Mouse (Mus musculus): ENCODE measurements around the gene Txnl4b.

DNA sequence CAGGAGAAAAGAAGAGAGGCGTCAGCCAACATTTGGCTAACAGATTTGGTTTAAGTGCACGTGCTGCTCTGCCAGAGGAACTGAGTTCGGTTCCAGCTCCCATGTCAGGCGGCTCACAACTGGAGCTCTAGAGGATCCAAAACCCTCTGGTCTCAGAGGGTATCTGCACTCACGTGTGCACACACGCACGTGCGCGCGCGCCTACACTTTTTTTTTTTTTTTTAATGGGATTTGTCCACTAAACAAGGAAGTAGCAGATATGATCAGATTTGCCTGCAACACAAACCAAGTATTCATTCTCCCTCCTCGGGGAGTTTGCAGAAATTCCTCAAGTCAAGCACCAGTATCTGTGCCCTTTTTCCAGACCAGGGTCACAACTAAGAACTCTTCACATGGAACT, 42.0 kb downstream of the Txnl4b start:
- TF ChIP-seq POLR2A (IDR thresholded peaks at IDR 0.05; ENCODE audit: insufficient read depth, low read length) (no peak), CTCF (IDR thresholded peaks at IDR 0.05; ENCODE audit: low read depth, low read length) (no peak), EP300 (IDR thresholded peaks at IDR 0.05; ENCODE audit: insufficient read depth, low read depth, low read length) (no peak)

Measured in ES-Bruce4 (cell line).